Mouse (Mus musculus) hematopoietic stem cell, adult 5-6 weeks (primary cell): Measurements from ENCODE around the gene Gm26602. TPM values are rescaled to one million over a fixed set of nuclear protein-coding genes. Genes with fewer than 3 reads are reported as not detected.

Source experiments
- total RNA-seq: library from RNA; stranded (forward); fragments of 172-1452, 232-1000 nt; gene quantifications from 2 replicates; pipeline ENCODE4 v1.2.3, GENCODE M21; 2017

Gene Gm26602
- total RNA-seq, 1 experiment from 2014 or later: not detected

Other genes with a start within 250 kb of the Gm26602 start
- gene Madcam1, start 246.3 kb upstream of the Gm26602 start, total RNA-seq: not detected in 2 replicates
- 0.50 and 7.2 TPM in 2 replicates for gene Tpgs1, start 241.5 kb upstream of the Gm26602 start, total RNA-seq
- 64.2 and 65.0 TPM in 2 replicates for gene Cdc34, start 228.7 kb upstream of the Gm26602 start, total RNA-seq
- 0.94 TPM in 1 of 2 replicates, not detected in the other for gene Gzmm, start 221.8 kb upstream of the Gm26602 start, total RNA-seq
- gene Bsg, start 206.4 kb upstream of the Gm26602 start, total RNA-seq: 203 and 235 TPM in 2 replicates
- gene Hcn2, start 194.2 kb upstream of the Gm26602 start, total RNA-seq: 0.44 TPM in 1 of 2 replicates, not detected in the other
- 10.9 and 12.1 TPM in 2 replicates for gene Polrmt, start 164.3 kb upstream of the Gm26602 start, total RNA-seq
- gene Fgf22, start 155.8 kb upstream of the Gm26602 start, total RNA-seq: not detected in 2 replicates
- gene Rnf126, start 143.9 kb upstream of the Gm26602 start, total RNA-seq: 16.1 and 21.7 TPM in 2 replicates
- gene Fstl3, start 133.6 kb upstream of the Gm26602 start, total RNA-seq: 0.99 and 1.6 TPM in 2 replicates
- gene Prss57, start 119.9 kb upstream of the Gm26602 start, total RNA-seq: 10.0 and 18.4 TPM in 2 replicates
- 8.8 and 12.4 TPM in 2 replicates for gene Palm, start 117.3 kb upstream of the Gm26602 start, total RNA-seq
- 0.13 TPM in 1 of 2 replicates, not detected in the other for gene Misp, start 89.9 kb upstream of the Gm26602 start, total RNA-seq
- gene Ptbp1, start 56.4 kb upstream of the Gm26602 start, total RNA-seq: 165 and 178 TPM in 2 replicates
- 25.6 and 141 TPM in 2 replicates for gene Prtn3, start 36.4 kb upstream of the Gm26602 start, total RNA-seq
- gene Plppr3, start 36.2 kb upstream of the Gm26602 start, total RNA-seq: 67.8 and 93.7 TPM in 2 replicates
- 41.4 and 147 TPM in 2 replicates for gene Elane, start 24.6 kb upstream of the Gm26602 start, total RNA-seq
- not detected in 2 replicates for gene Cfd, start 20.0 kb upstream of the Gm26602 start, total RNA-seq
- 26.8 and 34.2 TPM in 2 replicates for gene Med16, start 1.9 kb upstream of the Gm26602 start, total RNA-seq
- 0.10 and 0.19 TPM in 2 replicates for gene Kiss1r, start 6.1 kb downstream of the Gm26602 start, total RNA-seq
- gene R3hdm4, start 10.4 kb downstream of the Gm26602 start, total RNA-seq: 56.9 and 83.5 TPM in 2 replicates
- gene Arid3a, start 16.2 kb downstream of the Gm26602 start, total RNA-seq: 7.6 and 10.1 TPM in 2 replicates
- gene Wdr18, start 49.3 kb downstream of the Gm26602 start, total RNA-seq: 19.3 and 23.0 TPM in 2 replicates
- gene Grin3b, start 59.9 kb downstream of the Gm26602 start, total RNA-seq: not detected in 2 replicates
- gene Tmem259, start 73.5 kb downstream of the Gm26602 start, total RNA-seq: 47.4 and 59.9 TPM in 2 replicates
- gene Cnn2, start 77.7 kb downstream of the Gm26602 start, total RNA-seq: 62.2 and 103 TPM in 2 replicates
- gene Abca7, start 85.6 kb downstream of the Gm26602 start, total RNA-seq: 11.5 and 15.9 TPM in 2 replicates
- 80.9 and 114 TPM in 2 replicates for gene Arhgap45, start 105.8 kb downstream of the Gm26602 start, total RNA-seq
- 85.5 and 101 TPM in 2 replicates for gene Polr2e, start 128.9 kb downstream of the Gm26602 start, total RNA-seq
- gene Gpx4, start 136.3 kb downstream of the Gm26602 start, total RNA-seq: 306 and 388 TPM in 2 replicates
- 26.4 and 32.1 TPM in 2 replicates for gene Sbno2, start 194.7 kb downstream of the Gm26602 start, total RNA-seq
- 106 and 153 TPM in 2 replicates for gene Stk11, start 204.9 kb downstream of the Gm26602 start, total RNA-seq
- 27.9 and 29.8 TPM in 2 replicates for gene Atp5d, start 227.8 kb downstream of the Gm26602 start, total RNA-seq
- 2.2 and 2.4 TPM in 2 replicates for gene Cbarp, start 230.0 kb downstream of the Gm26602 start, total RNA-seq
- 19.4 and 20.2 TPM in 2 replicates for gene Midn, start 237.4 kb downstream of the Gm26602 start, total RNA-seq